Mouse (Mus musculus): ENCODE results near the gene Spag7. TPM values are rescaled to one million over a fixed set of nuclear protein-coding genes. Genes with fewer than 3 reads are reported as not detected.

Spag7 gene
- polyA plus RNA-seq, 1 experiment: 47.9 TPM

- H3K36me3 ChIP-seq (ENCODE audit: control insufficient read depth, insufficient read depth, low read length): no peaks in the 10 kb centered on the region
- peaks cover 21% of the 10 kb centered on the region for H3K4me1 ChIP-seq (ENCODE audit: control insufficient read depth, insufficient read depth, low read length)
Measured at GRCm38 (mm10) chr11:70671333-70672047, 2.3 kb upstream of the Spag7 start.

GRCm38 (mm10) chr11:70670483-70670882 lies 1.3 kb upstream of the Spag7 start:
- H3K4me1 ChIP-seq (ENCODE audit: control insufficient read depth, insufficient read depth, low read length): peaks cover 21% of the 10 kb centered on the region
- no peaks in the 10 kb centered on the region for H3K27me3 ChIP-seq (ENCODE audit: control insufficient read depth, insufficient read depth, low read length)
- TF ChIP-seq CTCF (IDR thresholded peaks at IDR 0.05; ENCODE audit: control insufficient read depth, insufficient read depth, insufficient replicate concordance, low read depth, low read length) (no peak), POLR2A (IDR thresholded peaks at IDR 0.05; ENCODE audit: control insufficient read depth, low read depth, low read length) (no peak)
- H3K4me3 ChIP-seq (ENCODE audit: control insufficient read depth, low read depth, low read length): peak overlapping the region; percentile 95
- H3K27ac ChIP-seq (ENCODE audit: control insufficient read depth, insufficient read depth, low read depth, low read length): peak overlapping the region; percentile 96; the same call in 1 of the 2 replicates
- H3K36me3 ChIP-seq (ENCODE audit: control insufficient read depth, insufficient read depth, low read length): no peaks in the 10 kb centered on the region

More at GRCm38 (mm10) chr11:70671333-70672047, 2.3 kb upstream of the Spag7 start:
- no peak for TF ChIP-seq POLR2A (IDR thresholded peaks at IDR 0.05; ENCODE audit: control insufficient read depth, low read depth, low read length)
- no peak for TF ChIP-seq CTCF (IDR thresholded peaks at IDR 0.05; ENCODE audit: control insufficient read depth, insufficient read depth, insufficient replicate concordance, low read depth, low read length)
- Histone ChIP-seq H3K27ac (ENCODE audit: control insufficient read depth, insufficient read depth, low read depth, low read length) (no peak overlapping the region), H3K4me3 (ENCODE audit: control insufficient read depth, low read depth, low read length) (no peak overlapping the region), H3K27me3 (ENCODE audit: control insufficient read depth, insufficient read depth, low read length) (no peaks in the 10 kb centered on the region)

GRCm38 (mm10) chr11:70669582-70670345 lies 548 bp upstream of the Spag7 start:
- no peaks in the 10 kb centered on the region for H3K27me3 ChIP-seq (ENCODE audit: control insufficient read depth, insufficient read depth, low read length)
- peaks cover 21% of the 10 kb centered on the region for H3K4me1 ChIP-seq (ENCODE audit: control insufficient read depth, insufficient read depth, low read length)
- H3K27ac ChIP-seq (ENCODE audit: control insufficient read depth, insufficient read depth, low read depth, low read length): peak overlapping the region; percentile 96
- TF ChIP-seq POLR2A (IDR thresholded peaks at IDR 0.05; ENCODE audit: control insufficient read depth, low read depth, low read length) (no peak), CTCF (IDR thresholded peaks at IDR 0.05; ENCODE audit: control insufficient read depth, insufficient read depth, insufficient replicate concordance, low read depth, low read length) (no peak)
- peak overlapping the region; percentile 95 for H3K4me3 ChIP-seq (ENCODE audit: control insufficient read depth, low read depth, low read length)
- no peaks in the 10 kb centered on the region for H3K36me3 ChIP-seq (ENCODE audit: control insufficient read depth, insufficient read depth, low read length)

- Histone ChIP-seq H3K4me1 (ENCODE audit: control insufficient read depth, insufficient read depth, low read length) (peaks cover 16% of the 10 kb centered on the region), H3K36me3 (ENCODE audit: control insufficient read depth, insufficient read depth, low read length) (no peaks in the 10 kb centered on the region; the same call in 1 of the 2 replicates), H3K4me3 (ENCODE audit: control insufficient read depth, low read depth, low read length) (peak overlapping the region; percentile 95), H3K27ac (ENCODE audit: control insufficient read depth, insufficient read depth, low read depth, low read length) (peak overlapping the region; percentile 96), H3K27me3 (ENCODE audit: control insufficient read depth, insufficient read depth, low read length) (no peaks in the 10 kb centered on the region)
- TF ChIP-seq CTCF (IDR thresholded peaks at IDR 0.05; ENCODE audit: control insufficient read depth, insufficient read depth, insufficient replicate concordance, low read depth, low read length): no peak
- TF ChIP-seq POLR2A (IDR thresholded peaks at IDR 0.05; ENCODE audit: control insufficient read depth, low read depth, low read length): 0 out of 2 replicates have a peak, but pooled peaks have one; percentile 5
Measured at GRCm38 (mm10) chr11:70668335-70668770, 863 bp downstream of the Spag7 start.

GRCm38 (mm10) chr11:70667271-70668150 lies 1.7 kb downstream of the Spag7 start:
- no peaks in the 10 kb centered on the region; the same call in 1 of the 2 replicates for H3K36me3 ChIP-seq (ENCODE audit: control insufficient read depth, insufficient read depth, low read length)

GRCm38 (mm10) chr11:70666687-70667086 lies 2.5 kb downstream of the Spag7 start:
- H3K36me3 ChIP-seq (ENCODE audit: control insufficient read depth, insufficient read depth, low read length): no peaks in the 10 kb centered on the region; the same call in 1 of the 2 replicates
- no peak overlapping the region for H3K27ac ChIP-seq (ENCODE audit: control insufficient read depth, insufficient read depth, low read depth, low read length)
- peaks cover 16% of the 10 kb centered on the region for H3K4me1 ChIP-seq (ENCODE audit: control insufficient read depth, insufficient read depth, low read length)
- H3K27me3 ChIP-seq (ENCODE audit: control insufficient read depth, insufficient read depth, low read length): no peaks in the 10 kb centered on the region
- TF ChIP-seq CTCF (IDR thresholded peaks at IDR 0.05; ENCODE audit: control insufficient read depth, insufficient read depth, insufficient replicate concordance, low read depth, low read length): no peak
- TF ChIP-seq POLR2A (IDR thresholded peaks at IDR 0.05; ENCODE audit: control insufficient read depth, low read depth, low read length): no peak
- no peak overlapping the region for H3K4me3 ChIP-seq (ENCODE audit: control insufficient read depth, low read depth, low read length)

More at GRCm38 (mm10) chr11:70667271-70668150, 1.7 kb downstream of the Spag7 start:
- Histone ChIP-seq H3K27me3 (ENCODE audit: control insufficient read depth, insufficient read depth, low read length) (no peaks in the 10 kb centered on the region), H3K4me3 (ENCODE audit: control insufficient read depth, low read depth, low read length) (peak overlapping the region; percentile 3; the same call in 1 of the 2 replicates), H3K4me1 (ENCODE audit: control insufficient read depth, insufficient read depth, low read length) (peaks cover 16% of the 10 kb centered on the region), H3K27ac (ENCODE audit: control insufficient read depth, insufficient read depth, low read depth, low read length) (no peak overlapping the region)
- TF ChIP-seq CTCF (IDR thresholded peaks at IDR 0.05; ENCODE audit: control insufficient read depth, insufficient read depth, insufficient replicate concordance, low read depth, low read length) (no peak), POLR2A (IDR thresholded peaks at IDR 0.05; ENCODE audit: control insufficient read depth, low read depth, low read length) (no peak)
